Mouse (Mus musculus) inflammation-experienced regulatory T-cells, adult 6 months (primary cell): ENCODE measurements around the gene Irf8. TPM values are rescaled to one million over a fixed set of nuclear protein-coding genes. Genes with fewer than 3 reads are reported as not detected.

Experiments used
- ATAC-seq: one replicate; pipeline ENCODE4 v1.8.0; 2017
- polyA plus RNA-seq, 3 experiments: library from polyadenylated mRNA; unstranded; fragments of 100-300 nt; shearing (Covaris generic); gene quantifications; one replicate each; pipeline ENCODE4 v1.2.1; 2017

Irf8 gene
- polyA plus RNA-seq, 3 experiments from 2014 or later = 14.7 to 24.6 (median 20.5) TPM

GRCm38 (mm10) chr8:120751226-120752081, 15.3 kb downstream of the Irf8 start:
- ATAC-seq = no peak

- peak; percentile 93 for ATAC-seq
Observed at GRCm38 (mm10) chr8:120752082-120752452, 15.9 kb downstream of the Irf8 start.

- no peak for ATAC-seq
Observed at GRCm38 (mm10) chr8:120753476-120753875, 17.3 kb downstream of the Irf8 start.

GRCm38 (mm10) chr8:120755306-120756297, 19.4 kb downstream of the Irf8 start:
- no peak for ATAC-seq

- ATAC-seq = no peak
Observed at GRCm38 (mm10) chr8:120758005-120758404, 21.8 kb downstream of the Irf8 start.

GRCm38 (mm10) chr8:120759847-120760246, 23.7 kb downstream of the Irf8 start:
- no peak for ATAC-seq

GRCm38 (mm10) chr8:120760341-120761215, 24.4 kb downstream of the Irf8 start:
- ATAC-seq = no peak

- ATAC-seq = no peak
Observed at GRCm38 (mm10) chr8:120763267-120763666, 27.1 kb downstream of the Irf8 start.

GRCm38 (mm10) chr8:120764638-120765037, 28.5 kb downstream of the Irf8 start:
- no peak for ATAC-seq

GRCm38 (mm10) chr8:120766622-120767021, 30.5 kb downstream of the Irf8 start:
- no peak for ATAC-seq

- no peak for ATAC-seq
Observed at GRCm38 (mm10) chr8:120768454-120769218, 32.5 kb downstream of the Irf8 start.

- no peak for ATAC-seq
Observed at GRCm38 (mm10) chr8:120777184-120777583, 41.0 kb downstream of the Irf8 start.

- ATAC-seq = no peak
Observed at GRCm38 (mm10) chr8:120777732-120778131, 41.6 kb downstream of the Irf8 start.

- ATAC-seq = no peak
Observed at GRCm38 (mm10) chr8:120779106-120779505, 42.9 kb downstream of the Irf8 start.

- ATAC-seq = no peak
Observed at GRCm38 (mm10) chr8:120783781-120784180, 47.6 kb downstream of the Irf8 start.

- ATAC-seq = no peak
Observed at GRCm38 (mm10) chr8:120786753-120787152, 50.6 kb downstream of the Irf8 start.

- no peak for ATAC-seq
Observed at GRCm38 (mm10) chr8:120787631-120788030, 51.5 kb downstream of the Irf8 start.

GRCm38 (mm10) chr8:120792710-120793109, 56.6 kb downstream of the Irf8 start:
- no peak for ATAC-seq

GRCm38 (mm10) chr8:120795944-120796635, 59.9 kb downstream of the Irf8 start:
- peak; percentile 74 for ATAC-seq

GRCm38 (mm10) chr8:120797019-120797727, 61.0 kb downstream of the Irf8 start:
- ATAC-seq = no peak
